Mouse (Mus musculus) regulatory T cell (primary cell): ENCODE measurements around the gene Macf1.
"Not testable (repeated sequence)": the region's sequence is repeated elsewhere in the genome, so short reads cannot be mapped to it uniquely, and the experiment has no call there.

ENCODE experiments used
- in situ Hi-C: fragments of 300-600 bp; cut with MboI, MseI; formaldehyde crosslinking; loops from one replicate; pipeline ENCODE4 v1.15.1; 2025; ENCODE audit warnings: high pct_unique_total_duplicates

The Macf1 gene

GRCm38 (mm10) chr4:123635428-123635827 lies 48.7 kb downstream of the Macf1 start:
- in situ Hi-C loops: no loop called here

- in situ Hi-C loops: no loop called here
Measured at GRCm38 (mm10) chr4:123634436-123634835, 49.7 kb downstream of the Macf1 start.

DNA sequence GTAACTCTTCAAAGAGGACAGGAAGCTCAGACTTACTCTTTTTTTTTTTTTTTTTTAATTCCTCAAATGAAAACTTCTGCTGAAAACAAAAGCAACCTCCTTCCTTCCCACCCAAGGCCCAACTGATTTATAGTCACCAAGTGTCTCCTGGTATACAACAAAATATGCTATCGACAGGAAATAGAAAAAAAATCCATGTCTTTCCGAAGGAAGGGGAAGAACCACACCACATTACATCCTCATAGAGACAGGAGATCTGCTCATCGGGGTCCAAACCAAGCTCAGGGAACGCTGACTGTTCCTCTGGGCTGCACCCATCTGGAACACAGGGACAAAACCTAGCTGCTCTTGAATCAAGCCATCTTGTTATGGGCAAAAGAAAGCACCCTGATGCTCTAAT lies 50.3 kb downstream of the Macf1 start:
- in situ Hi-C loops: no loop called here

GRCm38 (mm10) chr4:123633370-123633769 lies 50.8 kb downstream of the Macf1 start:
- in situ Hi-C loops: no loop called here

DNA sequence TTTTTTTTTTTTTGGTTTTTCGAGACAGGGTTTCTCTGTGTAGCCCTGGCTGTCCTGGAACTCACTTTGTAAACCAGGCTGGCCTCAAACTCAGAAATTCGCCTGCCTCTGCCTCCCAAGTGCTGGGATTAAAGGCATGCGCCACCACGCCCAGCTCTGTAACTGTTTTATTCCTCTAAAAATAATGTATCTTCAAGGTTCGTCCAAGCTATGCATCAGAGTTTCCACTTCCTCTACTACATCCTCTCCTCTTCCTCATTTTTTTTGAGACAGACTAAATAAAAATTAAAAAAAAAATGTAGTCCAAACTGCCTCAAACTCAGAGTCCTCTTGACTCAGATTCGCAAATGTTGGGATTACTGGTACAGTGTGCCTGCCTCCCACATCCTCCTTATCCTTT lies 52.0 kb downstream of the Macf1 start:
- in situ Hi-C loops: not testable (repeated sequence)

- in situ Hi-C loops: no loop called here
Measured at GRCm38 (mm10) chr4:123631654-123632053, 52.5 kb downstream of the Macf1 start.

DNA sequence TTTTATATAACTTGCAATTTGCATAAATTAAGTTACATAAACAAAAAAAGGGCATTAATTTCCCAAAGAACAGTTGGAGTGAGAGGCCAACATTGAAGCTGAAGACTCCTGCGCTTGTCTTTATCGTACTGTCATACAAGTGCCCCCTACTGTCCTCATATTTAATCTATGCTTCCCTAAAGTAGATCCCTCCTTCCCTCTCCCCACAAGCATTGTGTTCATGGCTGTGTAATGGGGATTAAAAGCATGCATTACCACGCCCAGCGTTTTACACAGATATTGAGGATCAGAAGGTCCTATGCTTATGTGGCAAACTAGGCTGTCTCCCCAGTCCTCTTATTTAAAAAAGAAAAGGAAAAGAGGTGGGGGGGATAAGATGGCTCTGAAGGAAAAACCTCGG lies 56.5 kb downstream of the Macf1 start:
- in situ Hi-C loops: no loop called here

- in situ Hi-C loops: no loop called here
Measured at GRCm38 (mm10) chr4:123625332-123626072, 58.7 kb downstream of the Macf1 start.

GRCm38 (mm10) chr4:123624438-123624837 lies 59.7 kb downstream of the Macf1 start:
- in situ Hi-C loops: no loop called here

GRCm38 (mm10) chr4:123623742-123624151 lies 60.4 kb downstream of the Macf1 start:
- in situ Hi-C loops: no loop called here

DNA sequence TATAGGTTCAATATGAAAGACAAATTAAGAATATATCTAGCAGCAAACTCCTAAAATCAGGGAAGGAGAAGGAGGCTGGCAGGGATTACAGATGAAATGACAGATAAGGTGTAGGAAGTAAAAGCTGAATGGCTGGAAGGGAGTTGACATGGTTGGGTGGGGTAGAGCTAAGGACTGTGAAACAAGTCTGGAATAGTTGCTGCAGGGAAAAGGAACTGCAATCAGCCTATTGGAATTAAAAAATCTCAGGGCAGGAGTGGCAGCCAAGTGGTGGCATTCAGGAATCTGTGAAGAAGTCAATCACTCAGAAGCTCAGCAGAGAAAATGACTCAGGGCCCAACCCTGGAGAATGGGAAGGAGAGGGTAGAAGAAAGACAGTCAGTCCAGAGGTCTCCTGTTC lies 62.4 kb downstream of the Macf1 start:
- in situ Hi-C loops: no loop called here

DNA sequence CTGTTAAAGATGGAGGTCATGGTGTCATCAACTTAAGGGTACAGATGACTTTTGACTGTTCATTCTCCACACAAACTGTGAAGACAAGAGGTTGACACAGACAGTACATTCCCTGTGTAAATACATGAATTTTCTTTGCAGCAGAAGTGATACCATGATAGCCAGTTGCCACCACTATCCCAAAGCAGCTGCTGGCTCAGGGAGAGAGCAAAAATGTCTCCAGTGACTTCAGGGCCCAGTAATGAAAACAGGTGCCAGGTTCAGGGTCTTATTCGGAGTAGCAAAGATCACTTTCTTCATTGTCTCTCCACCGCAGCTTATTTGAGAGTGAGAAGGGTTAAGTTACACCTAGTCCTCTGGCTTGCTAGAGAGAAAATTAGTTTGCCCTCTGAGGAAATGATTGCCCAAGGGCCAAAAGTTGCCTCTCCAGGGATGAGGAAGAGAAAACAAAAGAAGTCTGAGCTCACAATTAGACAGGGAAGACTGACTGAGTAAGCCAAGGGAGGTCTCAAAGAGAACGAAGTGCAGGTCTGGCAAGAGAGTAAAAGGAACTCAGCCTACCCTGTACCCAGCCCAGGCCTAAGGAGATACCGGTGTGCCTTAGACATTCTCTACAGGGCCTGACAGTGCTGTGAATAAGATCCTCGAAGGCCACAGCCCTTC lies 66.3 kb downstream of the Macf1 start:
- in situ Hi-C loops: no loop called here

GRCm38 (mm10) chr4:123616971-123617370 lies 67.2 kb downstream of the Macf1 start:
- in situ Hi-C loops: no loop called here

GRCm38 (mm10) chr4:123616501-123616900 lies 67.7 kb downstream of the Macf1 start:
- in situ Hi-C loops: no loop called here

GRCm38 (mm10) chr4:123613309-123613947 lies 70.7 kb downstream of the Macf1 start:
- in situ Hi-C loops: no loop called here

GRCm38 (mm10) chr4:123611940-123612339 lies 72.2 kb downstream of the Macf1 start:
- in situ Hi-C loops: no loop called here

GRCm38 (mm10) chr4:123611241-123611640 lies 72.9 kb downstream of the Macf1 start:
- in situ Hi-C loops: no loop called here

GRCm38 (mm10) chr4:123607174-123607573 lies 77.0 kb downstream of the Macf1 start:
- in situ Hi-C loops: no loop called here

DNA sequence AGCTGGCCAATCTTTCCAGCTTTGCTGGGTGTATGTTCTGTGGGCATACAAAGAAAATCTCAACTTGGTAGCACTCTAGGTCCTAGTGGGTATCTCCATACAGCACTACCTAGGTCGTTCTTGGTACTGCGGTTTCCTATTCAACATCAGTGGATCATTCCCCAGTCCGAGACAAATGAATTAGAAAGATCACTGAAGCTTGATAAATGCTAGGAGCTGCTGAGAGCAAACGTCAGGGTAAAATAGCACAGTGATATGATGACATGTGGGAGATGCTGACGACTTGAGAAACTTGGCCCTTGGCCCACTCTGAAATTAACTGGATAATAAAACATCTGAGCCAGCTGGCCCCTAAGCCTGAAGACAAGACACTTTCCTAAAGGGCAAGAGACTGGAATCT lies 78.2 kb downstream of the Macf1 start:
- in situ Hi-C loops: no loop called here

DNA sequence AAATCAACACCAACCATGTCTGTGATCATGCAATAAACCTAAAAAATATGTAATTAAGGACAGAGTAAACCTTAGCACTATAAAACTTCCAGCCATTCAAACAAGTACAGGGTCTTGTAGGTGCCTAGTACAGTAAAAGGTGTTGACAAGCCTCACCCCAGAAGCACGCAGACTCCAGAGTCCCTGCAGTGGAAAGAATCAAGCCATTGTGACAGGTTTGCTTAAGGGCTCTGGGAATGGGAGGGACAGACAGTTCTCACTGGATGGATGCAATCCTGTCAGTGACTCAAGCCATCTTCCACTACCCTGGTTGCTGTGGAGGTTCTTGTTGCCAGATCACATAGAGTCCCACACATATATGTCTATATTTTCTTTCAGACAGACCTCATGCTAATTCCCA lies 78.9 kb downstream of the Macf1 start:
- in situ Hi-C loops: no loop called here

- in situ Hi-C loops: no loop called here
Measured at GRCm38 (mm10) chr4:123602700-123603261, 81.4 kb downstream of the Macf1 start.

- in situ Hi-C loops: no loop called here
Measured at GRCm38 (mm10) chr4:123601036-123601435, 83.1 kb downstream of the Macf1 start.
